Mouse (Mus musculus): ENCODE results near the gene Gm49345. TPM values are rescaled to one million over a fixed set of nuclear protein-coding genes. Genes with fewer than 3 reads are reported as not detected.
"Not testable (repeated sequence)": the region's sequence is repeated elsewhere in the genome, so short reads cannot be mapped to it uniquely, and the experiment has no call there.

The Gm49345 gene
- polyA plus RNA-seq (2015; fragmentation: Nextera tagmentation; extraction: Ambion mirVana): not detected in 2 replicates

- peak within 1 kb of the TSS; percentile 76 for H3K27ac ChIP-seq (replicated peaks)
- H3K4me3 ChIP-seq (replicated peaks): peak within 1 kb of the TSS; percentile 90
- H3K27me3 ChIP-seq: no peaks in the 10 kb centered on the region
- no peaks in the 10 kb centered on the region for H3K4me1 ChIP-seq
- H3K36me3 ChIP-seq: no peaks in the 10 kb centered on the region
- H3K9me3 ChIP-seq (replicated peaks): no peaks in the 10 kb centered on the region
- H3K9ac ChIP-seq: peak within 1 kb of the TSS; percentile 68
- peak; percentile 96 for ATAC-seq (ENCODE audit: insufficient number of reproducible peaks, low FRiP score, low TSS enrichment, low read depth)
- under 1% methylated on average over 19 of the region's 19 CpGs for WGBS
- peak within 1 kb of the TSS; percentile 52 for H3K4me2 ChIP-seq (replicated peaks)
Measured at GRCm38 (mm10) chr13:67637294-67638007, at the start of gene Gm49345, which contains the start of gene Zfp729a. Gm49345 (minus strand) TSS chr13:67637769. Zfp729a (minus strand) TSS chr13:67637791.

GRCm38 (mm10) chr13:67686971-67687370, 49.4 kb upstream of the Gm49345 start, which contains the start of gene Zfp738:
Zfp738 (minus strand) TSS chr13:67687071.
- H3K9ac ChIP-seq: no peak within 1 kb of the TSS
- 81% methylated on average over 4 of the region's 4 CpGs for WGBS
- H3K4me1 ChIP-seq: no peaks in the 10 kb centered on the region
- no peak for ATAC-seq (ENCODE audit: insufficient number of reproducible peaks, low FRiP score, low TSS enrichment, low read depth)
- no peaks in the 10 kb centered on the region for H3K36me3 ChIP-seq
- no peak within 1 kb of the TSS for H3K4me3 ChIP-seq (replicated peaks)
- H3K9me3 ChIP-seq (replicated peaks): no peaks in the 10 kb centered on the region
- no peak within 1 kb of the TSS for H3K27ac ChIP-seq (replicated peaks)
- H3K4me2 ChIP-seq (replicated peaks): no peak within 1 kb of the TSS
- no peaks in the 10 kb centered on the region for H3K27me3 ChIP-seq

GRCm38 (mm10) chr13:67683841-67684240, 46.3 kb upstream of the Gm49345 start:
- WGBS: 55% methylated on average over 2 of the region's 2 CpGs
- H3K36me3 ChIP-seq; H3K9me3 ChIP-seq (replicated peaks); ATAC-seq (ENCODE audit: insufficient number of reproducible peaks, low FRiP score, low TSS enrichment, low read depth); H3K9ac ChIP-seq; H3K27ac ChIP-seq (replicated peaks); H3K4me1 ChIP-seq; H3K27me3 ChIP-seq: not testable (repeated sequence)
- Histone ChIP-seq H3K4me3 (replicated peaks) (peak overlapping the region; percentile 72), H3K4me2 (replicated peaks) (peak overlapping the region; percentile 68)

- H3K4me3 ChIP-seq (replicated peaks): peak overlapping the region; percentile 72
- peak overlapping the region; percentile 63 for H3K9ac ChIP-seq
- not testable (repeated sequence) for H3K9me3 ChIP-seq (replicated peaks); H3K4me1 ChIP-seq; H3K36me3 ChIP-seq; H3K27me3 ChIP-seq; H3K27ac ChIP-seq (replicated peaks)
- 11% methylated on average over 16 of the region's 16 CpGs for WGBS
- peak; percentile 100 for ATAC-seq (ENCODE audit: insufficient number of reproducible peaks, low FRiP score, low TSS enrichment, low read depth)
- peak overlapping the region; percentile 68 for H3K4me2 ChIP-seq (replicated peaks)
Measured at GRCm38 (mm10) chr13:67682959-67683735, 45.6 kb upstream of the Gm49345 start.

- no peak overlapping the region for H3K4me3 ChIP-seq (replicated peaks)
- 94% methylated on average over 2 of the region's 2 CpGs for WGBS
- no peak overlapping the region for H3K27ac ChIP-seq (replicated peaks)
Measured at GRCm38 (mm10) chr13:67674902-67675301, 37.3 kb upstream of the Gm49345 start.

GRCm38 (mm10) chr13:67652496-67652895, 14.9 kb upstream of the Gm49345 start:
- Histone ChIP-seq H3K4me2 (replicated peaks) (no peak overlapping the region), H3K4me1 (no peaks in the 10 kb centered on the region), H3K4me3 (replicated peaks) (no peak overlapping the region), H3K9ac (no peak overlapping the region), H3K27me3 (no peaks in the 10 kb centered on the region), H3K36me3 (no peaks in the 10 kb centered on the region), H3K9me3 (replicated peaks) (no peaks in the 10 kb centered on the region), H3K27ac (replicated peaks) (no peak overlapping the region)
- ATAC-seq (ENCODE audit: insufficient number of reproducible peaks, low FRiP score, low TSS enrichment, low read depth): no peak
- 48% methylated on average over 3 of the region's 3 CpGs for WGBS

More at GRCm38 (mm10) chr13:67674902-67675301, 37.3 kb upstream of the Gm49345 start:
- no peak for ATAC-seq (ENCODE audit: insufficient number of reproducible peaks, low FRiP score, low TSS enrichment, low read depth)
- H3K4me2 ChIP-seq (replicated peaks): no peak overlapping the region
- H3K27me3 ChIP-seq: no peaks in the 10 kb centered on the region
- peaks cover 12% of the 10 kb centered on the region for H3K36me3 ChIP-seq
- no peak overlapping the region for H3K9ac ChIP-seq
- H3K9me3 ChIP-seq (replicated peaks): no peaks in the 10 kb centered on the region
- H3K4me1 ChIP-seq: no peaks in the 10 kb centered on the region

GRCm38 (mm10) chr13:67610108-67610507, 27.5 kb downstream of the Gm49345 start:
- Histone ChIP-seq H3K4me1 (peaks cover 8% of the 10 kb centered on the region), H3K9me3 (replicated peaks) (no peaks in the 10 kb centered on the region), H3K4me2 (replicated peaks) (no peak overlapping the region), H3K27ac (replicated peaks) (no peak overlapping the region), H3K27me3 (no peaks in the 10 kb centered on the region), H3K36me3 (peaks cover 5% of the 10 kb centered on the region; the same call in 1 of the 2 replicates), H3K4me3 (replicated peaks) (peak overlapping the region; percentile 77; the same call in 1 of the 2 replicates), H3K9ac (no peak overlapping the region)
- ATAC-seq (ENCODE audit: insufficient number of reproducible peaks, low FRiP score, low TSS enrichment, low read depth): no peak
- 87% methylated on average over 4 of the region's 4 CpGs for WGBS

- no peaks in the 10 kb centered on the region for H3K9me3 ChIP-seq (replicated peaks)
- no peaks in the 10 kb centered on the region for H3K27me3 ChIP-seq
- no peaks in the 10 kb centered on the region; the same call in 1 of the 2 replicates for H3K36me3 ChIP-seq
- 3% methylated on average over 20 of the region's 20 CpGs for WGBS
- peak within 1 kb of the TSS; percentile 71 for H3K9ac ChIP-seq
- peak within 1 kb of the TSS; percentile 73 for H3K27ac ChIP-seq (replicated peaks)
- peaks cover 8% of the 10 kb centered on the region for H3K4me1 ChIP-seq
- peak; percentile 93 for ATAC-seq (ENCODE audit: insufficient number of reproducible peaks, low FRiP score, low TSS enrichment, low read depth)
- peak within 1 kb of the TSS; percentile 77 for H3K4me3 ChIP-seq (replicated peaks)
- peak within 1 kb of the TSS; percentile 65 for H3K4me2 ChIP-seq (replicated peaks)
Measured at GRCm38 (mm10) chr13:67609066-67609876, 28.3 kb downstream of the Gm49345 start, which contains the start of gene Zfp729b. Zfp729b (minus strand) TSS chr13:67609707.

GRCm38 (mm10) chr13:67572591-67573189, 64.9 kb downstream of the Gm49345 start:
- Histone ChIP-seq H3K27me3 (no peaks in the 10 kb centered on the region), H3K9ac (no peak overlapping the region), H3K27ac (replicated peaks) (no peak overlapping the region), H3K4me2 (replicated peaks) (no peak overlapping the region), H3K9me3 (replicated peaks) (no peaks in the 10 kb centered on the region), H3K4me1 (no peaks in the 10 kb centered on the region), H3K4me3 (replicated peaks) (no peak overlapping the region), H3K36me3 (no peaks in the 10 kb centered on the region)
- WGBS: 70% methylated on average over 5 of the region's 5 CpGs
- ATAC-seq (ENCODE audit: insufficient number of reproducible peaks, low FRiP score, low TSS enrichment, low read depth): no peak

- no peaks in the 10 kb centered on the region for H3K27me3 ChIP-seq
- no peaks in the 10 kb centered on the region for H3K9me3 ChIP-seq (replicated peaks)
- H3K4me3 ChIP-seq (replicated peaks): peak within 1 kb of the TSS; percentile 94
- H3K27ac ChIP-seq (replicated peaks): peak within 1 kb of the TSS; percentile 90
- 71% methylated on average over 4 of the region's 4 CpGs for WGBS
- peak within 1 kb of the TSS; percentile 81 for H3K9ac ChIP-seq
- peaks cover 11% of the 10 kb centered on the region for H3K4me1 ChIP-seq
- no peak for ATAC-seq (ENCODE audit: insufficient number of reproducible peaks, low FRiP score, low TSS enrichment, low read depth)
- peak within 1 kb of the TSS; percentile 59 for H3K4me2 ChIP-seq (replicated peaks)
- no peaks in the 10 kb centered on the region for H3K36me3 ChIP-seq
Measured at GRCm38 (mm10) chr13:67553730-67554129, 83.8 kb downstream of the Gm49345 start, which contains the start of gene Zfp748. Zfp748 (minus strand) TSS chr13:67553830.

All from embryonic facial prominence, embryonic 15.5 days (tissue).